Mouse (Mus musculus) brain, embryonic 14.5 days (tissue): ENCODE measurements around the gene Tmem104.

Experiments used
- CTCF ChIP-seq: fragments of 200-500 bp; IDR thresholded peaks from 2 replicates; pipeline ENCODE4 v1.5.1; 2012; ENCODE audit warnings: inconsistent platforms, mild to moderate bottlenecking, moderate library complexity, borderline replicate concordance; ENCODE audit not compliant: insufficient read depth, insufficient read length; ENCODE audit errors: extremely low read depth
- POLR2A ChIP-seq: fragments of 200-500 bp; IDR thresholded peaks from 2 replicates; pipeline ENCODE4 v1.6.1; 2012; ENCODE audit warnings: mild to moderate bottlenecking, inconsistent platforms, borderline replicate concordance; ENCODE audit not compliant: poor library complexity, insufficient read depth, insufficient read length, severe bottlenecking; ENCODE audit errors: extremely low read depth

DNA sequence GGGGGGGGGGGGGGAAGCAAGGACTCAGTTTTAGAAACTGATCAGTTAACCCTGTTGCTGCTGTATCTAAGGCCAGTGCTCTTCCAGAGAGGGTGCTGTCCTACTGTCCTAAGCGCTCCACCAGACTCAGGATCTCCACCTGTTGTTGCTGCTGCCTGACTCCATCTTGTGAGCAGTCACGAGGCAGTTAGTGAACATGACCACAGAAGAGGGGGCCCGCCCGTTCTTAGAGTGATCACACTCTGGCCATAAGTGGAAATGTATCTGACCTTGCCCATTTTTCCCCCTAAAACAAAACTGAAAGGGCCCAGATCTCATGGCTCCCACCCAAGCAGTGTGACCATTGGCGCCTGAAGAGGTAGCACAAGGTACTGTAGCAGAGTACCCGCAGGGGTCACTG is 60.7 kb downstream of the Tmem104 start:
- TF ChIP-seq CTCF (no peak), POLR2A (no peak)
